ENCODE assay signal across 9 mouse cellular contexts in genomic region chr13:5865098-5865415, GRCm38 (mm10). TPM values are rescaled to one million over a fixed set of nuclear protein-coding genes. Genes with fewer than 3 reads are reported as not detected.
DNase-seq lines count a peak whose midpoint lies in the region; ATAC-seq and TF ChIP-seq lines count a peak whose summit lies in the region.
"Had no signal": no experiment of that assay in that cellular context is flagged by ENCODE, and none has a peak within 500 bp of the region (broad histone marks: within the 10 kb centered on the region; RNA-seq: fewer than 3 reads in every experiment).

No protein-coding gene starts in this region.

- no peak for TF ChIP-seq CTCF in bone marrow macrophage, adult 2 months (IDR thresholded peaks at IDR 0.05; ENCODE audit: low read depth, low read length)

- H3K9me3 ChIP-seq in limb, embryonic 13.5 days, result no peaks in the 10 kb centered on the region
- no peaks in the 10 kb centered on the region for H3K9me3 ChIP-seq in limb, embryonic 10.5 days (replicated peaks)
- H3K9me3 ChIP-seq in heart, embryonic 14.5 days (ENCODE audit: control insufficient read depth, low read length), result no peaks in the 10 kb centered on the region
- no peaks in the 10 kb centered on the region for H3K9me3 ChIP-seq in midbrain, embryonic 15.5 days
- H3K9me3 ChIP-seq: limb, embryonic 12.5 days had no signal

- no peak for DNase-seq in limb, embryonic 10.5 days (ENCODE audit: low spot score)
- DNase-seq in retina, embryonic 14.5 days (ENCODE audit: low spot score), result no peak
- DNase-seq in frontal cortex, postnatal 10 days (ENCODE audit: low spot score in 2 of 2), result no peak

- no peak overlapping the region for H3K27ac ChIP-seq in limb, embryonic 13.5 days
- no peak overlapping the region for H3K27ac ChIP-seq in limb, embryonic 10.5 days
- peak overlapping the region; percentile 91 for H3K27ac ChIP-seq in bone marrow macrophage, adult 2 months (ENCODE audit: insufficient read depth, low read depth, low read length)
- peak overlapping the region; percentile 86 to 100 for H3K27ac ChIP-seq in heart, embryonic 14.5 days (replicated peaks in 1 of 2; ENCODE audit: control insufficient read depth in 1 of 2, insufficient read depth in 1 of 2, low read depth in 2 of 2, low read length in 2 of 2)
- no peak overlapping the region for H3K27ac ChIP-seq in midbrain, embryonic 15.5 days
- H3K27ac ChIP-seq: limb, embryonic 12.5 days had no signal

- H3K4me2 ChIP-seq in limb, embryonic 13.5 days (replicated peaks), result peak overlapping the region; percentile 71
- peak overlapping the region; percentile 82 for H3K4me2 ChIP-seq in heart, embryonic 14.5 days (ENCODE audit: low read length)
- peak overlapping the region; percentile 62 for H3K4me2 ChIP-seq in midbrain, embryonic 15.5 days

- no peaks in the 10 kb centered on the region for H3K27me3 ChIP-seq in limb, embryonic 13.5 days
- H3K27me3 ChIP-seq in limb, embryonic 10.5 days (ENCODE audit: low read depth, poor library complexity, severe bottlenecking), result no peaks in the 10 kb centered on the region
- H3K27me3 ChIP-seq in heart, embryonic 14.5 days (ENCODE audit: control insufficient read depth, insufficient read depth, low read length), result no peaks in the 10 kb centered on the region
- no peaks in the 10 kb centered on the region for H3K27me3 ChIP-seq in midbrain, embryonic 15.5 days (replicated peaks)
- H3K27me3 ChIP-seq: limb, embryonic 12.5 days had no signal

- 95% methylated on average over 9 of the region's 9 CpGs for WGBS in limb, embryonic 13.5 days
- WGBS in limb, embryonic 10.5 days, result 94% methylated on average over 9 of the region's 9 CpGs
- 80% methylated on average over 9 of the region's 9 CpGs for WGBS in heart, embryonic 14.5 days
- WGBS in midbrain, embryonic 15.5 days, result 92% methylated on average over 9 of the region's 9 CpGs

- TF ChIP-seq POLR2A in bone marrow macrophage, adult 2 months (IDR thresholded peaks at IDR 0.05; ENCODE audit: borderline replicate concordance, low read depth, low read length), result no peak

- H3K4me1 ChIP-seq in limb, embryonic 13.5 days, result peaks cover 31% of the 10 kb centered on the region
- peaks cover 19% of the 10 kb centered on the region for H3K4me1 ChIP-seq in limb, embryonic 10.5 days
- H3K4me1 ChIP-seq in bone marrow macrophage, adult 2 months (ENCODE audit: control insufficient read depth, insufficient read depth, low read length), result peaks cover 50% of the 10 kb centered on the region
- peaks cover 14 to 33% of the 10 kb centered on the region in 2 experiments for H3K4me1 ChIP-seq in heart, embryonic 14.5 days (ENCODE audit: control insufficient read depth in 2 of 2, insufficient read depth in 2 of 2, low read length in 2 of 2)
- H3K4me1 ChIP-seq in midbrain, embryonic 15.5 days, result peaks cover 40% of the 10 kb centered on the region

- H3K36me3 ChIP-seq in limb, embryonic 13.5 days, result peaks cover 47% of the 10 kb centered on the region
- peaks cover 40% of the 10 kb centered on the region for H3K36me3 ChIP-seq in limb, embryonic 10.5 days
- H3K36me3 ChIP-seq in heart, embryonic 14.5 days (ENCODE audit: control insufficient read depth, insufficient read depth, low read length), result peaks cover 51% of the 10 kb centered on the region
- peaks cover 28% of the 10 kb centered on the region for H3K36me3 ChIP-seq in midbrain, embryonic 15.5 days (replicated peaks)

- no peak overlapping the region for H3K4me3 ChIP-seq in limb, embryonic 13.5 days
- no peak overlapping the region for H3K4me3 ChIP-seq in limb, embryonic 10.5 days
- peak overlapping the region; percentile 83 for H3K4me3 ChIP-seq in bone marrow macrophage, adult 2 months (ENCODE audit: insufficient read depth, low read length)
- peak overlapping the region; percentile 30 to 73 for H3K4me3 ChIP-seq in heart, embryonic 14.5 days (ENCODE audit: control insufficient read depth in 1 of 2, insufficient read depth in 1 of 2, low read depth in 1 of 2, low read length in 2 of 2)
- peak overlapping the region; percentile 75 for H3K4me3 ChIP-seq in midbrain, embryonic 15.5 days
- H3K4me3 ChIP-seq: limb, embryonic 12.5 days had no signal

- H3K9ac ChIP-seq in limb, embryonic 13.5 days, result no peak overlapping the region
- H3K9ac ChIP-seq in heart, embryonic 14.5 days (ENCODE audit: low read length), result peak overlapping the region; percentile 96
- H3K9ac ChIP-seq in midbrain, embryonic 15.5 days, result no peak overlapping the region
- H3K9ac ChIP-seq: limb, embryonic 12.5 days had no signal

- ATAC-seq in limb, embryonic 13.5 days (ENCODE audit: low FRiP score, low read depth), result no peak
- ATAC-seq in heart, embryonic 14.5 days (ENCODE audit: insufficient number of reproducible peaks, insufficient read depth, low FRiP score, low read depth), result no peak
- no peak for ATAC-seq in midbrain, embryonic 15.5 days (replicated peaks)
- no peak for ATAC-seq in cerebellum, adult (ENCODE audit: insufficient number of reproducible peaks, low FRiP score, low TSS enrichment)

RNA-seq across cellular contexts. Expression of gene Klf6, which starts 3.8 kb away (rescaled TPM):
- 71.4 and 79.0 TPM in 2 replicates for polyA plus RNA-seq in limb, embryonic 13.5 days (2015; fragmentation: Nextera tagmentation; extraction: Ambion mirVana)
- polyA plus RNA-seq in limb, embryonic 10.5 days (2016; fragmentation: Nextera tagmentation; extraction: Ambion mirVana), result 19.4 and 19.6 TPM in 2 replicates
- 174 TPM in 2 replicates for polyA plus RNA-seq in bone marrow macrophage, adult 2 months (2012; ENCODE audit: insufficient read depth, insufficient read length, missing spikeins)
- 65.4 and 70.9 TPM in 2 replicates for polyA plus RNA-seq in heart, embryonic 14.5 days (2014; fragmentation: Nextera tagmentation; extraction: Ambion mirVana)
- 104 TPM in 2 replicates for polyA plus RNA-seq in midbrain, embryonic 15.5 days (2015; fragmentation: Nextera tagmentation; extraction: Ambion mirVana)

Comparison
In these comparisons a context has a peak if more than half of its experiments do, and no peak if none do; other contexts are left out.
1. H3K27ac ChIP-seq: peak in bone marrow macrophage, adult 2 months (single experiment) and heart, embryonic 14.5 days (2 of 2); none in limb, embryonic 13.5 days (single experiment), limb, embryonic 10.5 days (single experiment) and midbrain, embryonic 15.5 days (single experiment).
2. H3K4me3 ChIP-seq: peak in bone marrow macrophage, adult 2 months (single experiment), heart, embryonic 14.5 days (2 of 2) and midbrain, embryonic 15.5 days (single experiment); none in limb, embryonic 13.5 days (single experiment) and limb, embryonic 10.5 days (single experiment).
3. Peak in every context shown above with its lines, with median percentiles within 50 percentile points of each other: H3K4me2 ChIP-seq.